Mouse (Mus musculus) forebrain, embryonic 14.5 days (tissue): ENCODE data around the gene Tcirg1. TPM values are rescaled to one million over a fixed set of nuclear protein-coding genes. Genes with fewer than 3 reads are reported as not detected.
A peak's percentile ranks its signal among the peaks of the same experiment; 100 is the strongest.

Experiments
- ATAC-seq: fragments of 200-750 bp; cut with Nextera tagmentation; 2 replicates; pipeline ENCODE4 v1.8.0; 2017; ENCODE audit warnings: mild to moderate bottlenecking, moderate library complexity
- DNase-seq: peaks from one replicate; pipeline ENCODE4 v3.0.0-alpha.2; 2015; ENCODE audit warnings: low spot score
- H3K27ac ChIP-seq: fragments of 300-500 bp; sonication (generic); 2 replicates; pipeline ENCODE4 v1.5.1; 2014; ENCODE audit warnings: low read depth, mild to moderate bottlenecking, control low read depth, low read length, moderate library complexity
- H3K27me3 ChIP-seq: fragments of 300-500 bp; sonication (generic); replicated peaks from 2 replicates; pipeline ENCODE4 v1.6.1; 2014; ENCODE audit warnings: low read length, control low read depth, mixed read lengths; ENCODE audit not compliant: control insufficient read depth, insufficient read depth
- H3K36me3 ChIP-seq: fragments of 300-500 bp; sonication (generic); 2 replicates; pipeline ENCODE4 v1.6.1; 2014; ENCODE audit warnings: low read length, control low read depth; ENCODE audit not compliant: control insufficient read depth, insufficient read depth
- H3K4me1 ChIP-seq: fragments of 300-500 bp; sonication (generic); 2 replicates; pipeline ENCODE4 v1.6.1; 2014; ENCODE audit warnings: antibody characterized with exemption, low read length, control low read depth; ENCODE audit not compliant: control insufficient read depth, insufficient read depth
- H3K4me2 ChIP-seq: fragments of 300-500 bp; sonication (generic); 2 replicates; pipeline ENCODE4 v1.6.1; 2014; ENCODE audit warnings: mild to moderate bottlenecking, control low read depth, low read length
- H3K4me3 ChIP-seq: fragments of 300-500 bp; sonication (generic); 2 replicates; pipeline ENCODE4 v1.5.1; 2014; ENCODE audit warnings: low read depth, low read length, control low read depth
- H3K9ac ChIP-seq: fragments of 300-500 bp; sonication (generic); 2 replicates; pipeline ENCODE4 v1.6.1; 2014; ENCODE audit warnings: mild to moderate bottlenecking, low read length, control low read depth, moderate library complexity
- H3K9me3 ChIP-seq: fragments of 300-500 bp; sonication (generic); replicated peaks from 2 replicates; pipeline ENCODE4 v1.6.1; 2016; ENCODE audit warnings: low read length, control low read depth, mixed read lengths; ENCODE audit not compliant: control insufficient read depth
- WGBS: fragments of 180-500 bp; shearing (Covaris S2); extraction: QIAGEN DNeasy Blood & Tissue Kit; methylation state at CpG from one replicate; pipeline ENCODE4 v1.1.7; 2014; 5-methylcytosine and 5-hydroxymethylcytosine counted together
- polyA plus RNA-seq: library from polyadenylated mRNA; unstranded; fragments of >200 nt; fragmentation: Nextera tagmentation; extraction: Ambion mirVana; gene quantifications from 2 replicates; pipeline ENCODE4 v1.2.1, GENCODE M21; 2014

Gene Tcirg1
- polyA plus RNA-seq, 1 experiment from 2014 or later: 5.8 TPM

DNA sequence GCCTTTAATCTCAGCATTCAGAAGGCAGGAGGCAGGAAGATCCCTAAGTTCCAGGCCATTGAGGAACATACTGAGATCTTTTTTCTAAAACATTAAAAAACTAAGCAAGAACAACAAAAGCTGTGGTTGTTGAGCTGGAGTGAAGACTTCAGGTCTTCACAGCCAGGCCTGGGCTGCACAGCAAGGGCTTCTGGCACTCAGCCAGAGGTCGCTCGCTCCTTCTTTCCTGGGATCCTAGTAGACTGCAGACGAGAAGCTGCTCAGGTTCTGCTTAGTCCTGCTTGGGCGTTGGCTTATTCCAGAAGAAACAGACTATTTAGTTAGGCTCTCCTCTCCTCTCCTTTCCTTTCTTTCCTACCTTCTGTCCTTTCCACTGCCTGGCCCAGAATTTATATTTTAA lies 34.6 kb downstream of the Tcirg1 start:
- no peaks in the 10 kb centered on the region for H3K9me3 ChIP-seq
- H3K27me3 ChIP-seq: no peaks in the 10 kb centered on the region
- ATAC-seq (no peak), DNase-seq (no peak)
- no peaks in the 10 kb centered on the region for H3K4me1 ChIP-seq
- 60% methylated on average over 4 of the region's 4 CpGs for WGBS
- no peak overlapping the region for H3K27ac ChIP-seq
- no peaks in the 10 kb centered on the region for H3K36me3 ChIP-seq
- no peak overlapping the region for H3K9ac ChIP-seq
- H3K4me2 ChIP-seq: no peak overlapping the region
- H3K4me3 ChIP-seq: no peak overlapping the region

DNA sequence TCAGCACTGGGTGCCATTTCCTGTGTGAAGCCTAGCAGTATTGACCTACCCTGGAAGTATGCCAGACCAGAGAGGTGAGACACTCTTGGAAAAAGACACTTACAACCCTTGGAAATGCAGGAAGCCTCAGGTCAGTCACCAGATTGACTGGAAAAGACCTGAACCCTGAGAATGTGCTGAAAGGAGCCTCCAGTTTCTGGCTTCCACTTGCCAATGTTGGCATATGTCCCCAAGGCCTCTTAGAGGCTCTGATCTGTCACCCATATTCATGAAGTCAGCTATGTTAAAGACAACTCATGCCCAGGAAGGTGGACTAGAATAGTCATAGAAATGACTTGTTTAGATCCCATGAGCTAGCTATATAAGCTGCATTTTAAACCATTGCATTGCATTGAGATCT lies 35.5 kb downstream of the Tcirg1 start:
- Histone ChIP-seq H3K9me3 (no peaks in the 10 kb centered on the region), H3K4me1 (no peaks in the 10 kb centered on the region), H3K27me3 (no peaks in the 10 kb centered on the region), H3K4me2 (no peak overlapping the region), H3K9ac (no peak overlapping the region), H3K4me3 (no peak overlapping the region), H3K36me3 (peaks cover 1% of the 10 kb centered on the region), H3K27ac (no peak overlapping the region)
- no peak for DNase-seq
- ATAC-seq: no peak

DNA sequence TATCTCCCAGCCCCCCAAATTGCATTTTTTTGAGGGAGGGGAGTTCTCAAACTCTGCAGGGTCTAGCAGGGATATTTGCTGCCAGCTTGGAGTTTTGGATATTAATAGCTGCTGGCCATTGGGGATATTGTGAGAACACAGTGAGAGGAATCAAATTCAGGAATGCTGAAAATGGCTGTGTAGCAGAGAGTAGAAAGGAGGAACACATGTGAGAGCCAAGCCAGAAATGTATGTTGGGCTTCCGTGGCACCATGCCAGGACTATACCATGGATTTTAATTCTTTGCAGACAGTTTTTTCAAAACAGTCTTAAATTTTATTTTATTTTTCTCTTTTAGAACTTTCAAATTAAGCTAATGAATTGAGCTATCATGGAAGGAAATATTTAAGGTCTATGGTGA lies 38.6 kb downstream of the Tcirg1 start:
- H3K27ac ChIP-seq: no peak overlapping the region
- H3K9ac ChIP-seq: no peak overlapping the region
- H3K4me3 ChIP-seq: no peak overlapping the region
- no peak for DNase-seq
- ATAC-seq: no peak
- no peaks in the 10 kb centered on the region for H3K4me1 ChIP-seq
- no peak overlapping the region for H3K4me2 ChIP-seq
- H3K27me3 ChIP-seq: no peaks in the 10 kb centered on the region
- H3K9me3 ChIP-seq: no peaks in the 10 kb centered on the region
- WGBS: 83% methylated on average over 1 of the region's 1 CpGs
- peaks cover 11% of the 10 kb centered on the region for H3K36me3 ChIP-seq

DNA sequence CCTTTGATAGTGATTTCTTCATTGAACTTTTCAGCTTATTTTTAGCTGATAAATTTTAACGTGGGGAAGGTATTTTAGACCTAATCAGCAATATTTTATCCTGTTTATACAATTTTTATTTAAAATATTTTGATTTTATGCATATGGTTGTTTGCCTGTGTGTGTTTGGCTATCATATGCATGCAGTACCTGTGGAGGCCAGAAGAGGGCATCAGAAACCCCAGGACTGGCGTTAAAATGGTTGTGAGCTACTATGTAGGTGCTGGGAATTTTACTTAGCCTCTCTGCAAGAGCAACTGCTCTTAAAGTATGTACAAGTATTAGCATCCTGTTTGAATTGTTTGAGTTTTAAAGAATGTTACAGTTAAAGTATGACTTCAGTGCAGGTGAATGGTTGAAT lies 42.0 kb downstream of the Tcirg1 start:
- no peak overlapping the region for H3K4me3 ChIP-seq
- H3K27me3 ChIP-seq: no peaks in the 10 kb centered on the region
- H3K4me1 ChIP-seq: no peaks in the 10 kb centered on the region
- no peak overlapping the region for H3K27ac ChIP-seq
- ATAC-seq (no peak), DNase-seq (no peak)
- H3K9me3 ChIP-seq: no peaks in the 10 kb centered on the region
- H3K9ac ChIP-seq: no peak overlapping the region
- whole genome bisulfite sequencing: 84% methylated on average over 2 of the region's 2 CpGs
- H3K4me2 ChIP-seq: no peak overlapping the region
- peaks cover 11% of the 10 kb centered on the region for H3K36me3 ChIP-seq

DNA sequence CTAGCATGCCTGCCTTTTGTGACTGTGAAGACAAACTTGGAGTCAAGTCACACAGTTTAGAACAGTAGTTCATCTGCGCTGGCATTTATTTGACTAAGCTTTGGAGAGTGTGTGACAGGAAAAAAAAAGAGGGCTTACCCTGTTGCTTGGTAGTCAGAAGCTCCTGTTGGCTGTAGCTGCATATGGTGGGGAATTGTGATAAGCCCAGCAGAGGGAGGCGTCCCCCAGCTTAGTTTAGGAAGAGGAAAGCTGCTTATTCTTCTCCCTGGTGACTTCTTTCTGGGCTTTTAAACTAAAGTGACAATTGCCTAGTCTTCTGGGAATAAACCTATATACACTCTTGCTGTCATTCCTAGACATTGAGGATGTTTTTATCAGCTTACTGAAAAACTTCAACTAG lies 44.2 kb downstream of the Tcirg1 start:
- DNase-seq (no peak), ATAC-seq (no peak)
- 83% methylated on average over 2 of the region's 2 CpGs for WGBS
- H3K36me3 ChIP-seq: peaks cover 11% of the 10 kb centered on the region
- no peak overlapping the region for H3K9ac ChIP-seq
- no peak overlapping the region for H3K4me2 ChIP-seq
- H3K9me3 ChIP-seq: no peaks in the 10 kb centered on the region
- H3K27me3 ChIP-seq: no peaks in the 10 kb centered on the region
- H3K27ac ChIP-seq: no peak overlapping the region
- H3K4me1 ChIP-seq: no peaks in the 10 kb centered on the region
- no peak overlapping the region for H3K4me3 ChIP-seq

DNA sequence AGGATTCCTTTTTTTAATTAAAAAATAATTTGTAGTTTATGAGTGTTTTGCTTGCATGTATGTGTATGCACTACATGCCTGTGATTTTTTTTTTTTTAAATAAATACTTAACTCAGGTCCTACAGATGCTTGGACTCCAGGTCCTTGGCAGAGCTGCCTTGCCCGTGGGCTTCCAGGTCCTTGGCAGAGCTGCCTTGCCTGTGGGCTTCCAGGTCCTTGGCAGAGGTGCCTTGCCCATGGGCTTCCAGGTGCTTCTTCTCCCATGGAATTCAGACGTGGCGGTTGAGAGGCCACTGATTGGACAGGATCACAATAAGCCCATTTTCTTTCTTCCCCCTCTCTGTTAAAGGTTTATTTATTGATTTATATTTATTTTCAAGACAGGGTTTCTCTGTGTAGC lies 49.7 kb downstream of the Tcirg1 start:
- Histone ChIP-seq H3K36me3 (no peaks in the 10 kb centered on the region), H3K27me3 (no peaks in the 10 kb centered on the region), H3K9me3 (no peaks in the 10 kb centered on the region), H3K9ac (no peak overlapping the region), H3K4me3 (no peak overlapping the region), H3K4me1 (peaks cover 16% of the 10 kb centered on the region), H3K4me2 (no peak overlapping the region), H3K27ac (no peak overlapping the region)
- no peak for DNase-seq
- WGBS: 81% methylated on average over 3 of the region's 3 CpGs
- no peak for ATAC-seq

DNA sequence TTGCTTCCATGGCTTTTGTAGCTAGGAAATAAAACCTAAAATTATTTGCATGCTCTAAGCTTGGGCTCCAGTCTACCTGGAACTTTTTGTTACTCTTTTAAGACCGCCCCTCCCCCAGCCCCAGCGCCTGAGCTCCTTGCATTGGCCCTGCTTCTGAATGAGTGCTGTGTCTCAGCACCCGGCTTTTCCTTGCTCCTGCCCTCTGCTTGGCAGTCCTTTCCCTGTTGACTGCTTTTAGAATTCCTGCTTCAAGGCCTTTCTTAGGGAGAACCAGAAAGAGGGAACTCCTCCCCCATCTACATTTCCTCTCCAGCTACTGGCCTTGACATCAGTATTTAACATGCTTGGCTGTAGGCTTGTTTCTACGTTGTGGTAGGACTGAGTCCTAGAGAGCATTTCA lies 51.3 kb downstream of the Tcirg1 start:
- Histone ChIP-seq H3K9ac (no peak overlapping the region), H3K4me2 (no peak overlapping the region; the same call in 1 of the 2 replicates), H3K4me1 (peaks cover 21% of the 10 kb centered on the region), H3K27ac (no peak overlapping the region), H3K4me3 (no peak overlapping the region), H3K9me3 (no peaks in the 10 kb centered on the region), H3K27me3 (no peaks in the 10 kb centered on the region), H3K36me3 (no peaks in the 10 kb centered on the region)
- WGBS: 25% methylated on average over 4 of the region's 4 CpGs
- ATAC-seq (no peak), DNase-seq (peak; percentile 16)

DNA sequence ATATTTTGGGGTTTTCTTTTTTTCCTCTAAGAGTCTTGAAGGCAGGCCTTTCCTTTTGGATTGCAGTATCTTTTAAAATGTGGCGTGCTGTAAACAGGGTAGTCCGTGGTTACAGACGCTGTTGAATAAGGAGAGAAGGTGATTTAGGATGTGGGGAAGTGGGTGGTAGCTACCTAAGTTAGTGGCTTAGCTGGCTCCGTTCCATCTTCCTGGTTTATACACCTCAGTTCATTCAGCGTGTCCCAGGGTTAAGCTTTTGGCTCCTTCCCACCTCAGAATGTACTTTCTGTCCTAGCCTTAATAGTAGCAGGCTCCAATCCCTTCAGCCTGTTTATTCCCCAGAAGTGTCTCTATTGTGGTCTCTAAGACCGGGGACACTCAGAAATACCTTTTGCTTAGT lies 51.8 kb downstream of the Tcirg1 start:
- no peak overlapping the region for H3K4me3 ChIP-seq
- WGBS: 65% methylated on average over 6 of the region's 6 CpGs
- no peak overlapping the region for H3K27ac ChIP-seq
- ATAC-seq: no peak
- peaks cover 21% of the 10 kb centered on the region for H3K4me1 ChIP-seq
- no peaks in the 10 kb centered on the region for H3K9me3 ChIP-seq
- no peaks in the 10 kb centered on the region for H3K27me3 ChIP-seq
- no peaks in the 10 kb centered on the region for H3K36me3 ChIP-seq
- peak overlapping the region; percentile 4; the same call in 1 of the 2 replicates for H3K4me2 ChIP-seq
- no peak for DNase-seq
- H3K9ac ChIP-seq: no peak overlapping the region

DNA sequence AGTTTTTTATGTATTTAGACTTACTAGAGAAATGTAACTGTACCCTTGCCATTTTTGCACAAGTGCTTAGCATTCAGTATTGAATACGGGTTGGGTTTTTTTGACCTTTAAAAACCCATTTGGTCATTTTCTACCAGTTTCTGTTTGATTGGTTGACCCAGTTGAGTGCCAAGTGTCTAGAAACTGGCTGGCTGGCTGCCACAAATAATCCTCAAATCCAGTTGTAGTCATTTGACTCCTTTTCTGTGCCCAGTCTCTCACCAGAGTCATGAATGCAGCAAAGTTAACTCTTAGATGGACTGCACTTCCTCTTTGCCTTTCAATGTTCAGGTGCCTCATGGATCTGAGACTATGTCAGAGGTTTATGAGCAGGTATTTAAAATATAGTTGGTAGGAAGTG lies 53.0 kb downstream of the Tcirg1 start:
- no peaks in the 10 kb centered on the region for H3K36me3 ChIP-seq
- ATAC-seq (no peak), DNase-seq (no peak)
- H3K9me3 ChIP-seq: no peaks in the 10 kb centered on the region
- no peak overlapping the region for H3K9ac ChIP-seq
- no peak overlapping the region for H3K27ac ChIP-seq
- H3K4me2 ChIP-seq: no peak overlapping the region
- no peaks in the 10 kb centered on the region for H3K27me3 ChIP-seq
- H3K4me1 ChIP-seq: peaks cover 21% of the 10 kb centered on the region
- H3K4me3 ChIP-seq: no peak overlapping the region
- WGBS: 82% methylated on average over 1 of the region's 1 CpGs

DNA sequence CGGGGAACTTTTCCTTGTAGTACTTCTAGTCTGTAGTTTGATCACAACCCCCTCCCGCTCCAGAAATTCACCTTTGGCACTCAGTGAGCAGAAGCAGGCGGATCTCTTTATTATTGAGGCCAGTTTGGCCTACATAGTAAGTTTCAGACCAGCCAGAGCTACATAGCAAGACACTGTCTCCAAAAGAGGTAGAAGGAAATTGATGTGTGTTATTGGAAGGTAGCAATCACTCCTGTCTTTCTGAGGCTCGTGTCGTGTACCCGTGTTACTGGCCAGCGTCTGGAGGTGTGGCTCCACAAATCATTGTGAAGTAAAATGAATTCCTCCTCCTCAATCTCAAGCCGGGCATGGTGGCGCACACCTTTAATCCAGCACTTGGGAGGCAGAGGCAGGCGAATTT lies 53.8 kb downstream of the Tcirg1 start:
- ATAC-seq: no peak
- H3K9me3 ChIP-seq: no peaks in the 10 kb centered on the region
- H3K4me3 ChIP-seq: peak overlapping the region; percentile 89
- H3K36me3 ChIP-seq: no peaks in the 10 kb centered on the region
- H3K4me1 ChIP-seq: peaks cover 21% of the 10 kb centered on the region
- DNase-seq: no peak
- peak overlapping the region; percentile 68 for H3K4me2 ChIP-seq
- H3K27ac ChIP-seq: no peak overlapping the region
- 91% methylated on average over 10 of the region's 10 CpGs for WGBS
- H3K9ac ChIP-seq: no peak overlapping the region
- no peaks in the 10 kb centered on the region for H3K27me3 ChIP-seq
